Mouse (Mus musculus) liver, adult 2 months (tissue): ENCODE results near the gene Slc45a3. TPM values are rescaled to one million over a fixed set of nuclear protein-coding genes. Genes with fewer than 3 reads are reported as not detected.

Source experiments
- DNase-seq: peaks from one replicate; pipeline ENCODE4 v3.0.0-alpha.2; 2011; ENCODE audit warnings: low read depth, low spot score; ENCODE audit errors: extremely low read depth
- H3K27ac ChIP-seq: fragments of 200-500 bp; replicated peaks from 2 replicates; pipeline ENCODE4 v1.5.1; 2012; ENCODE audit warnings: low read depth, mild to moderate bottlenecking, control low read depth, inconsistent platforms, low read length; ENCODE audit not compliant: insufficient read depth
- H3K27me3 ChIP-seq: fragments of 200-500 bp; 2 replicates; pipeline ENCODE4 v1.6.1; 2012; ENCODE audit warnings: mild to moderate bottlenecking, moderate library complexity, low read length, inconsistent platforms; ENCODE audit not compliant: control insufficient read depth, insufficient read depth
- H3K36me3 ChIP-seq: fragments of 200-500 bp; 2 replicates; pipeline ENCODE4 v1.6.1; 2012; ENCODE audit warnings: low read length, inconsistent platforms; ENCODE audit not compliant: control insufficient read depth, insufficient read depth
- H3K4me1 ChIP-seq: fragments of 200-500 bp; 2 replicates; pipeline ENCODE4 v1.6.1; 2011; ENCODE audit warnings: low read length; ENCODE audit not compliant: control insufficient read depth, insufficient read depth
- H3K4me3 ChIP-seq: fragments of 200-500 bp; 2 replicates; pipeline ENCODE4 v1.5.1; 2011; ENCODE audit warnings: low read depth, mild to moderate bottlenecking, control low read depth, low read length, moderate library complexity; ENCODE audit not compliant: insufficient read depth
- H3K79me2 ChIP-seq: fragments of 200-500 bp; 2 replicates; pipeline ENCODE4 v1.6.1; 2012; ENCODE audit warnings: inconsistent platforms, mild to moderate bottlenecking, low read length, moderate library complexity; ENCODE audit not compliant: control insufficient read depth, insufficient read depth
- H3K9ac ChIP-seq: fragments of 200-500 bp; 2 replicates; pipeline ENCODE4 v1.6.1; 2012; ENCODE audit warnings: low read depth, mild to moderate bottlenecking, control low read depth, inconsistent platforms, low read length
- CTCF ChIP-seq: fragments of 200-500 bp; IDR thresholded peaks from 2 replicates; pipeline ENCODE4 v1.5.1; 2011; ENCODE audit warnings: low read depth, low read length, control low read depth
- POLR2A ChIP-seq: fragments of 200-500 bp; IDR thresholded peaks from 2 replicates; pipeline ENCODE4 v1.6.1; 2011; ENCODE audit warnings: low read length, control low read depth; ENCODE audit not compliant: insufficient read depth; ENCODE audit errors: extremely low read depth
- WGBS: fragments of 180-500 bp; shearing (Covaris S2); methylation state at CpG from one replicate; pipeline ENCODE4 v1.1.7; 2018; 5-methylcytosine and 5-hydroxymethylcytosine counted together
- polyA plus RNA-seq: library from polyadenylated mRNA; depleted of rRNA; stranded (reverse); fragments of >200 nt; gene quantifications from 2 replicates; pipeline ENCODE4 v1.2.3, GENCODE M21; 2012
- total RNA-seq: library from RNA; depleted of rRNA; stranded (reverse); fragments of >200 nt; gene quantifications from 2 replicates; pipeline ENCODE4 v1.2.3, GENCODE M21; 2014

The Slc45a3 gene
- total and polyA plus RNA-seq, 2 experiments: 10.0 to 28.0 TPM

DNA sequence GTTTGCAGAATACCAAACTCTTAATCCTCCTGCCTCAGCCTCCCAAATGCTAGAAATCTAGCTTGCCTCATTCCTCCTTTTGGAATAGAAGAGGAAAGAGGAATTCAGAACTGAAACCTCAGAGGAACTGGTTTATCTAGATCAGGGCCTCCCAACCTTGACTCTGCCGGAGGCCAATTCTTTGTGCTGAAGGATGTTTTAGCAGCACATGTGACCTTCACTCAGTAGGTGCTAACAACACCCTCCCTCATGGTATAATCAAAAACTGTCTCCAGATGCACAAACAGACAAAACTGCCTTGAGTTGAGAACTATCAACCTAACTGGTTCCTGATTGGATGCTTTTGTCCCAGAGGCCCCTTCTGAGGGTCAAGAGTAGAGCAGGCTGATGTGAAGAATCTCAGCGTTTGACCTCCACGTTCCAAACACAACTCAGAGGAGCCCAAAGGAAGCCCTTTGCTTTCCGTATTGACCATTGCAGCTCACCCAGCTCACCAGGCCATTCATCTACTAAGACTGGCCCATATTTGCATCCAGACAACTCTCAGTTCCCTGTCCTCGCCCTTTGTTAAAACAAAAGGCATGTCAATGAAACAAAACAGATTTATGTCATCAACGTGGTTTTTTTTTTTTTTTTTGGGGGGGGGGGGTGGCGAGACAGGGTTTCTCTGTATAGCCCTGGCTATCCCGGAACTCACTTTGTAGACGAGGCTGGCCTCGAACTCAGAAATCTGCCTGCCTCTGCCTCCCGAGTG lies 16.1 kb upstream of the Slc45a3 start:
- H3K4me1 ChIP-seq: peaks cover 5% of the 10 kb centered on the region
- WGBS: 88% methylated on average over 11 of the region's 11 CpGs
- H3K9ac ChIP-seq: no peak overlapping the region
- H3K79me2 ChIP-seq: no peaks in the 10 kb centered on the region
- no peak for DNase-seq
- H3K36me3 ChIP-seq: no peaks in the 10 kb centered on the region
- no peak overlapping the region for H3K4me3 ChIP-seq
- TF ChIP-seq CTCF (no peak), POLR2A (no peak)
- no peaks in the 10 kb centered on the region for H3K27me3 ChIP-seq
- no peak overlapping the region for H3K27ac ChIP-seq

GRCm38 (mm10) chr1:131947997-131948525 lies 14.7 kb upstream of the Slc45a3 start:
- Histone ChIP-seq H3K27ac (no peak overlapping the region), H3K79me2 (no peaks in the 10 kb centered on the region), H3K4me1 (peaks cover 4% of the 10 kb centered on the region), H3K9ac (no peak overlapping the region), H3K27me3 (no peaks in the 10 kb centered on the region), H3K4me3 (no peak overlapping the region), H3K36me3 (no peaks in the 10 kb centered on the region)
- no peak for DNase-seq
- no peak for TF ChIP-seq CTCF
- no peak for TF ChIP-seq POLR2A
- WGBS: 77% methylated on average over 1 of the region's 1 CpGs

- no peak for DNase-seq
- no peaks in the 10 kb centered on the region for H3K79me2 ChIP-seq
- no peak overlapping the region for H3K4me3 ChIP-seq
- TF ChIP-seq CTCF: no peak
- TF ChIP-seq POLR2A: no peak
- H3K27ac ChIP-seq: no peak overlapping the region
- peaks cover 5% of the 10 kb centered on the region for H3K4me1 ChIP-seq
- 83% methylated on average over 12 of the region's 12 CpGs for WGBS
- no peaks in the 10 kb centered on the region for H3K36me3 ChIP-seq
- no peak overlapping the region for H3K9ac ChIP-seq
- H3K27me3 ChIP-seq: no peaks in the 10 kb centered on the region
Observed at GRCm38 (mm10) chr1:131954242-131954865, 8.4 kb upstream of the Slc45a3 start.

- Histone ChIP-seq H3K9ac (no peak overlapping the region), H3K27me3 (no peaks in the 10 kb centered on the region), H3K36me3 (no peaks in the 10 kb centered on the region), H3K79me2 (no peaks in the 10 kb centered on the region), H3K27ac (no peak overlapping the region), H3K4me1 (peaks cover 5% of the 10 kb centered on the region), H3K4me3 (no peak overlapping the region)
- TF ChIP-seq CTCF (no peak), POLR2A (no peak)
- 86% methylated on average over 3 of the region's 3 CpGs for WGBS
- DNase-seq: no peak
Observed at GRCm38 (mm10) chr1:131955131-131955757, 7.5 kb upstream of the Slc45a3 start.

- no peaks in the 10 kb centered on the region for H3K27me3 ChIP-seq
- no peaks in the 10 kb centered on the region for H3K79me2 ChIP-seq
- TF ChIP-seq CTCF (no peak), POLR2A (no peak)
- no peak overlapping the region for H3K27ac ChIP-seq
- peaks cover 5% of the 10 kb centered on the region for H3K4me1 ChIP-seq
- no peak overlapping the region for H3K9ac ChIP-seq
- no peaks in the 10 kb centered on the region for H3K36me3 ChIP-seq
- 23% methylated on average over 5 of the region's 5 CpGs for WGBS
- H3K4me3 ChIP-seq: no peak overlapping the region
- peak; percentile 73 for DNase-seq
Observed at GRCm38 (mm10) chr1:131957416-131957815, 5.4 kb upstream of the Slc45a3 start.
